Mouse (Mus musculus) urinary bladder, adult 2 months (tissue): Measurements from ENCODE around the gene 2210016L21Rik. TPM values are rescaled to one million over a fixed set of nuclear protein-coding genes. Genes with fewer than 3 reads are reported as not detected.

Source experiments
- DNase-seq: peaks from one replicate; pipeline ENCODE4 v3.0.0; 2022; ENCODE audit warnings: low spot score
- polyA plus RNA-seq: library from polyadenylated mRNA; depleted of rRNA; stranded (reverse); fragments of >200 nt; gene quantifications from 2 replicates; pipeline ENCODE4 v1.2.3, GENCODE M21; 2012

Gene 2210016L21Rik
- polyA plus RNA-seq, 1 experiment, result 37.4 TPM

DNA sequence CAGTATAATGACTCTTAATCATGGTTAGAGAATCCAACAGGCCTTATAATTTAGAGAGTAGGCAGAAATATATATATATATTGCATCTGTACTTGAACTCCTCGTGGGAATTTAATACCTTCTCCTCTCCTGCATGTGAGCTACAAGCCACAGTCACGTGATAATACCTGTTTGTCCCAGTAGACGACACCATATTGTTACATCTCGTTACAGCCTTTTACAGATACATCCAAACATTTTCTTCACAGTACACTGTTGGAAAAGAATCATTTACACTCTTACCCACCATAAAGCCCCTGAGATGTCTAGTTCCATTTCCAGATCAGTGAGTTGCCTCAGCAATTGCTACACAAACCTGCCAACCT is 790 bp downstream of the 2210016L21Rik start:
- no peak for DNase-seq

DNA sequence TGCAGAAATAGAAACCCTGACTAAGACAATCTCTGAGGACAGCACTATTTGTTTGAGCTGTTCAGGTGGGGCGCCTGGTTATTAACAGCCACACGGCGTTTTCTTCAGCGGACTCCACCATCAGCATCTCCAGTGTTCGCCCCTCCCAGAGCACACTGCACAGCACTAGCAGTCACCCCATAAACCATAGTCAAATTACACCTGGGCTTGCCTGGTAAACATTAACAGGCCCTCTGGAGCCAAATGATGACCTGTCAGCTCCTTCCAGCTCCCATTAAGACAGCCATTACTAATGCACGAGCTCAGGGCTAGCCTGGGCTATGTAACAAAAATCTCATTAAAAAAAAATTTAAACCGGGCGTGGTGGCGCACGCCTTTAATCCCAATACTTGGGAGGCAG is 3.1 kb downstream of the 2210016L21Rik start:
- DNase-seq, result no peak

DNA sequence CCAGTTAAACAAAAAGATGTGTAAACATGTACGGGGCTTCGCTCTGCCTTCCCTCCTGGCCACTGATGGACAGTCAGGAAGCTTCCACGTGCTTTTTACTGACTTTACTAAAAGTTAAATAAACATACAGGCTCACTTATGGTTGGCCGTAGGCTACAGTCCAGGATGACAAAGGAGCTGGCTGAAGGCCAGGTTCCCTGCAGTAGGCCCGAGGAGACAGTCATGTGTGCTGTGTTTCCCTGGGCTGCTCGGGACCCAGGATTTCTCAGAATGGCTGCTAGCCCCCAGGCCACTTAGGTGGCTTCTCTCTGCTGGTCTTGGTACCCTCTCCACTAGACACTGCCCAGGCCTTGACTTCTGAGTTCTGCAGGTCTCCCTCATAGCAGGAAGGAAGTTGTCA is 6.9 kb downstream of the 2210016L21Rik start:
- no peak for DNase-seq

DNA sequence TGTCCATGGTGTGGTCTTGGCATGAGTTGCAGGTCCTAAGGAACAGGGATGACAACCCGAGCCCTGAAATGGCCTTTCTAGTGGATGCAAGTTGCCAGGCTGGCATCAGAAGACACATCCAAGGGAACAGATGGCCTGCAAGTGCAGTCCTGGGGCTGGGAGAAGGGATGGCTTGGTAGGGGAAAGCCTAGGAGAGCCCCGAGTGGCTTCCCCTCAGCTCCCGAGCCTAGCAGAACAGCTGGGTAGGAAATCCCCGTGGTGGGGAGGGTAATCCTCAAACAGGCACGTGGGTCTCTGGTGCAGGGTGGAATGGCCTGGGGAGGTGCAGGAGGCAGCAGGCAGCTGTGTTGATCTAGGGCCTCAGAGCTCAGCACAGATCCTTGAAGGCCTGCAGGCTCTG is 7.4 kb downstream of the 2210016L21Rik start:
- DNase-seq, result no peak

DNA sequence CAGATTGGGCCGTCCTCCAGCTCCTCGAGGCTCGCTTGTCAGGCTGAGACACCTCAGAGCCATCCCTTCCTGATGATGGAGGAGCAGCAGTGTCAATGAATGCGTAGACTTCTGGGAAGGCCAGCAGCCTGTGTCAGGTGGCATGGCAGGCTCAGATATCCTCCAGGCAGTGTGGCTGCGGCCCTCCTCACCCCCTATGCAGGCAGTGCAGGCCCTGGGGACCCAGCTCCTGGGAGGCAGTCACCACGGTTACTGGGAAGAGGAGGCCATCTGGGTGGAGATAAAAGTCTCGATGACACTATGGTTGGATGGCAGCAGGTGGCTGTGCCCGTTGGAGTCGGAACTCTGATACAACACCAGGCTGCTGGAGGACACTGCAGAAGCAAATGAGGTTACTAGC is 7.9 kb downstream of the 2210016L21Rik start:
- no peak for DNase-seq

DNA sequence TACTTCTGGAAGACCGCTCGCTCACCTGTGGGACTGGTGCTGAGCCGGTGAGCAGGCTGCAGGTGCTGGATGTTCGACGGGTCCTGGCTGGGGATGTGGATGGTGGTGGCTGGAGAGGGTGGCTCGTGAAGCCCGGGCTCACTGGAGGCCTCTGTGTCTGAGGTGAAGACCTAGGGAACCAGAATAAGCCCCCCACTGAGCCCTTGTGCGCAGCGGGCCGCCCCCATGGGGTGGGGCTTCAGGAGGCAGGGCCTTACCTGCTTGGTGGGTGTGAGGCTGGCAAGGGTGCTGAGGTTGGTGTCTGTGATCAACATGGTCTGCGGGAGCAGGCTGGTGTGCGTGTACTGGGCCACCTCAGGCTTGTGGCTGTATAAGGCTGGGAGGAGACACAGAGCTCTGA is 8.7 kb downstream of the 2210016L21Rik start:
- DNase-seq, result no peak

DNA sequence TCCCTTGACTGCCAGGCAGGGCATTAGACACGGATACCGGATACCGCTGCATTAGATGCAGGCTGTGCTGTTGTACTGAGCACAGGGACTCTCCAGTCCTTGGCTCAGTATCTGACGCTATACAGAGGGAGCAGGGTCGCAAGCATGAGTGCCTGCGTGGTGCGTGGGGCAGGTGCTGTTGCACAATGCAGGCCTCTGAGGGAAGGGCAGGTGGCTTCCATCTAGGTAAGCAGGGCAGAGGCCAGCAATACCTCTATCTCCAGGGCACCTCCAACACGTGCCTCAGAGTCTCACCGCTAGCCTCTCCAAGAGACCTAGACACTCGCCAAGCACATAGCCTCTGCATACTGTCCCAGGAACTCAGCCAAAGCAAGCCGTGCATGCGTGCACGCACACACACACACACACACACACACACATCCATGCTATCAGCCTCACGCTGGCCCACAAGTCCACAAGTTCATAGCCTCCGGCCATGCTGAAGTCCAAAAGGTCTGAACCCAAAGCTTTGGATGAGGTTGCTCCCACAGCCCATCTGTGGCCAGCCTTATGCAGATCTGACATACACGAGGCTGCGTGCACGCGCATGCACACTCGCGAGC is 9.4 kb downstream of the 2210016L21Rik start:
- DNase-seq, result no peak

DNA sequence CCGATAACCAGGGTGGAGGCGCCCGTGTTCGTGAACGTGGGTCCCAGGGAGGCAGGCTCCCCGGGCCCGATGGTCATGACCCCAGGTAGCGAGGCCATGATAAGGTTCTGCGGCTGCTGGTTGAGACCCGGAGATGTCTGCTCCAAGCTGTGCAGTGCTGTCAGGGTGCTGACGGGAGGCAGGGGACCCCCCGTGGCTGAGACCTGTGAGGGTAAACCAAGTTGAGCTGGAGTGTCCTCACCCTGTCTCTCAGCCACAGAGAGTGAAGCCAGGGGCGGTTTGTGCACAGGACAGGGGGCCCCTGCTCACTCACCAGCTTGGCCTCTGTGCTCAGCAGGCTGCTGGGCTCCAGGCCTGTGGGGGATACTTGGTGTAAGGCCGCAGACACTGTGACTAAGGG is 11.4 kb downstream of the 2210016L21Rik start:
- DNase-seq, result no peak

DNA sequence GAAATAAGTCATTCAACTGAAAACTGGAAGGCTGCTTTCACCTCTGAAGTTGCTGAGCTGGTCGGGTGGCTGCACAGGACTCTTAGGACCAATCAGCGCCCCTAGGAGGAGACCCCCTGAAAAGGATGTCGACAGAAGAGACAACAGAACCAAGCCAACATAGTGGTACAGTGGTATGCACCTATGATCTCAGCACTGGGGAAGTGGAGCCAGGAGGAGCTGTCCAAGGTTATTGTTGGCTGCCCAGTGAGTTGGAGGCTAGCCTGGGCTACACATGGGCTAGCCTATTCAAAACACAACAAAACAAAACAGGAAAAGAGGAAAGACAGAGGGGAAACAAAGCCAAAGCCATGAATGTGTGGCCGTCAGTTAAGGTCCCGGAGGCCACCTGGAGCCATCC is 16.1 kb downstream of the 2210016L21Rik start:
- DNase-seq, result no peak

DNA sequence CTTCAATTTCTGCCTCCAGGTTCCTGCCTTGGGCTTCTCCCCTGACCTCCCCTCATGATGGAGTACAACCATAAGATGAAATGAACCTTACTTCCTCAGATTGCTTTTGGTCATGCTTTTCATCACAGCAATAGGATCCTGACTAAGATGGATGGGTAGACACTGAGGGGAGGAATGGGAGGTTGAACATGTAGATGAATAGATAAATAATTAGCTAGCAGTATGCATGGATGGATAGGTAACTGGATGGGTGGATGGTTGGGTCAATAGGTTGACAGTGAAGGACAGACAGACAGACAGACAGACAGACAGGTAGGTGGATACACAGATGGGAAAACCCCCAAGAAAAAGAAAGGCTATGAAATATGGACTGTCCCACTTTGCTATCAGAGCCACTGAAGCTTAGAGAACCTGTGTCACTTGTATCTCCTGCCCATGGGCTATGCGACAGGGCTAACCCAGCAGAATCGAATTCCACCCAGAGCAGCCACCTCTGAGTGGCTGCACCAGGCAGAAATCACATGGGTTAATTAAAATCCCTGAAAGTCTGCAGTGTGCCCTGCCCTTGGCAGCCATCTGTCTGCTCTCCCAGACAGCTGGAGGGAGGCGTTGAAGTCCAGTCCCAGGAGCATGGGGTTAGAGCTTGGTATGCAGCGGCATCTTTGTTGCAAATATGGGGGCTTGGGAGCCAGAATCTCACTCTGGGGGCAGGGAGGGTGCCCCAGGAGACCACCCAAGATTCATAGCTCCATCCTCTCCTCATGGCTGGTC is 19.8 kb downstream of the 2210016L21Rik start:
- no peak for DNase-seq

DNA sequence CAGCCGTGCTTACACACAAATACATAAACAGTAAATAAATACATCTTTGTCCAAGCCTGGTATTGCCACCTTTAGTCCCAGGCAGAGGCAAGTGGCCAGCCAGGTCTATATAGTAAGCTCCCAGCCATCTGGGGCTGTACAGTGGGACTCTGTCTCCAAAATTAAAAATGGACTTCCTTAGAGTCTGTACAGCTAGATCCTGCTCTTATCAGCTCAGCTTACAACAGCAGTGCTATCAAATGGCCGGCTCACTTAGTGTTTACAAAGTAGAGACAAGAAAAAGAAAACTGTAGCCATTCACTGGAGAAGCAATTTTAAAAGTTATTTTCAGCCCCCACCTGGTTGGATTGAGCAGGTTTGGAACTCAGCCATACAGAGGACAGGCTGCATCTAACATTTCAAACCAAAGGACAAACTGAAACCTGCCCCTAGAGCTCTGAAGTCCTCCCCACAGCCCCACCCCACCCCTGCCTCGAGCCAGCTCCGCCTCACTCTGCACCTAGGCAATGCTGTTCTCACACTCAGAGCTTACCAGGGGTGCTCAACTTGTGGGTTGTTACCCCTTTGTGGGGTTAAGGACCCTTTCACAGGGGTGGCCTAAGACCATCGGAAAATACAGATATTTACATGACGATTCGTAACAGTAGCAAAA is 22.5 kb downstream of the 2210016L21Rik start:
- DNase-seq, result no peak

DNA sequence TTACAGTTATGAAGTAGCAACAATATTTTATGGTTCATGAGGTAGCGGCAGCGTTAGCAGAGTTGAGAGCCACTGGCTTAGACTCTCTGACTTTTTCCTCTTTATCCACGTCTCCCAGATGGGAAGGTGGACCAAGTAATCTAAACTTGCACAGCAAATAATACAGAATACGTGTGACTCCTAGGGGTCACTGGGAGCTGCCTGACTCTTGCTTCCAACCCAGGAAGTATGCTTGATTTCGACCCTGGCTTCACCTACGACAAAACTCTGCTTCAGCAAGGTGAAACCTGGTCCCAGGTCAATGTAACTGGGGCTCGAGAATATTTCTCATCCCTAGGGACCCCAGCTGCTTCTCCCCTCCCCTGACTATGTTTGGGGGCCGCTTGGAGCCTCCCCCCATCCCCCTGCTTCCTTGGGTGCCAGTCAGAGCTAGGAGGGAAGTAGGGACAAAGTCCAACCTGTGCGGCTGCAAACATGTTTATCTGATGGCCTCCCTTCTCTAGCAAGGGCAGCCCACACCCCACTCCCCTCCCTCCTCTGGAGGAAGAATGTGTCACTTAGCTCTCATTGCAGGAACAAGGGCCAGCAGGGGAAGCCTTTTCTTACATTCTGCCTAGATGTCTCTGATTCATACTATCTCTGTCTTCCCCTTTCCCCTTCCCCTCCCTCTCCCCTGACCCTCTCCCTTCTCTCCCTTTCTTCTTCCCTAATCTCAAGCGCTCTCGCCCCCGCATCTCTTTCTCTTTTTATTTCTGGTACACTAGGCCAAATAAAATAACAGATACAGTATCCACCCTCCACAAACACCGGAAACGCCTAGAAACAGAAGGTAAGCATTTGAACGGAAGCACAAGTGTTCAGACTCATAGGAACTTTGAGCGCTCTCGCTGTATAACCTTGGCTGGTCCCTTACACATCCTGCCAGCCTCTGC is 23.3 kb downstream of the 2210016L21Rik start:
- DNase-seq, result no peak

DNA sequence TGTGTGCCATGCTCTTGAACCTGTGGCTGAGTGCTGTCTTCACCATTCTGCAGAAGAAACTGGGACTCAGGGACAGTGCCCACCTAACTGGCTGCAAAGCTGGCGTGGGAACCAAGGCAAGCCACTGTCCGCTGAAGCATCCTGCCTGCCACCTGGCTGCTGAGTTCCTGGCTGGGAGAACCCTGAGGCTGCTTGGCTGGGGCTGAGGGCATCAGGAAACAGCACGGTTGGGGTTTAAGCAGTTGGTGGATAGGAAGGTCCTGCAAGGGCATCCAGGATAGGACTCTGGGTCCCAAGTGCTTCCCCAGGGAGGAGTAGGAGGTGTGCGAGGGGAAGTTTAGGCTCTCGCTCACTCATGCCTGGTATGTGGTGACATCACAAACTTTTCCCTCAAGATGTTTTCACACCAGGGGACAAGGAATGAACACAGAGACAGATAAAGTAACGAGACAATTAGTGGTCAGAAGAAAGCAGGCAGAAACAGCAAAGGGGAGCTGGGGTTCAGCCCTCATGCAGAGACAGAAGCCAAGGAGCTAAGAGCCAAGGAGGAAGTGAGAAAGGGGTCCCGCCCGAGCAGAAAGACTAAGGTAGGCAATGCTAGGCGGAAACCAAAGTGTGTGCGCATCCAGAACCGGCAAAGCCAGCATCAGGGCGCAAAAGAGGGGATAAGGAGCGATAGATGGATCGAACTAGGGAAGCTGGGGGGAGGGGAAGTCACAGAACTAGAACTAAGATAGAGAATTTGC is 25.7 kb downstream of the 2210016L21Rik start:
- DNase-seq, result no peak

DNA sequence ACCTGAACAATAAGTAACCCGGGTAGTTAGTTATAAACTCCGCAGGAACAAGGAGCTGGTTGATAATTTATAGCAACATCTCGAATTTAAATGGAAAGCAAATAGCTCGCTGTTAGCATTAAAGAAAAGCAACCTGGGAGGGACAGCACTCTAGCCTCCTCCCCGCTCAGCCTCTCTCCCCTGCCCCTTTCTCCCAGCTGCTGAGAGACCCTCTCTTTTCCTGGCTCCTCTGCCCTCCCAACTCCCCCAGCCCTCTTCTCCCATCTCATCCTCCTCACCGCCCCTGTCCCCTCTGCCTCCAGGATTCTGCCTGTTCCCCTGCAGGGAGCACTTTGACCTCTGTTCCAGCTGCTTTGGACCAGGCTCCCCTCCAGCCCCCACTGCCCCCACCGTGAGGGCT is 26.7 kb downstream of the 2210016L21Rik start:
- DNase-seq, result no peak

DNA sequence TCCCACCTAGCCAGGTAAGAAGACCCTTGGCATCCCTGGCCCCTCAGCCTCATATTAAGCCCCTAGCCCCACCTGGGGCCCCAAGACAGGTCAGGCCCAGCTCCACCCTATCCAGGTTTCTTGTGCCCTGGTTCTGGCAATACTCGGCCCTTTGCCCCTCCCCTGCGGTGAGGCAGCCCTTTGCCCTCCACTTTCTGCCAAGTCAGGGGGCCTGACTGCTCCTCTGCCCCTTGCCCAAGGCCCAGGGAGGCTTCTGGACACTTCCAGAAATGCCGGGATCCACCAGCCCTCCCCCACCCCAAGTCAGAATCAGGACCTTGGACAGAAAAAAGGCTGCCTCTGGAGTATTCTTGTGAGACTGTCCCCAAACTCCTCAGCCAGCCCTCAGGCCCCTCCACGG is 27.1 kb downstream of the 2210016L21Rik start:
- DNase-seq, result no peak

DNA sequence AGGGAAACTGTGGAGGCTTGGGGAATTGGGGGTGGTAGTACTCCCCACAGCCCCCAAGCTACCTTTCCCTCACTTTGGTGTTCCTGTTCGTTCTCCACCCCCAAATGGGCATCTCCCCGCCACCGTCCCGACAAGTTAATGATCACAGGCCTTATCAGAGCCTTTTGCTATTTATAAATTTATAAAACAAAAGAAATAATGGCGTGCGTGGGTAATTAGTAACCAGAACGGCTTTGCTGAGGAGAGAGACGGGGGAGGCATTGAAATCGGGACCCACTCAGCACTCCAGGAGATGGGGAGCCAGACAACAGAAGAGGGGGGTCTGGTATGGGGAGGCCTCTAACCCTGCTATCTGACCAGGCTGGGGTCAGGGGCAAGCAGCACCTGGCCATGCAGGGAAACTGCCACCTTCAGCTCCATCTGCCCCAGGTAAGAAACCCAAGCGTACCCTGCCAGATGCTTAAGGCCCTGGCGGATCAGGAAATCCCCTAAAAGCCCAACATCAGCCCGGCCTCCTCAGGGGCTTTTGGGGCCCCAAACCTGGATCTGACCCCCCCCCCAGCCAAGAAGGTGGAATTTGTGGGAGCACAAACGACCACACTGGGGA is 27.8 kb downstream of the 2210016L21Rik start:
- no peak for DNase-seq

DNA sequence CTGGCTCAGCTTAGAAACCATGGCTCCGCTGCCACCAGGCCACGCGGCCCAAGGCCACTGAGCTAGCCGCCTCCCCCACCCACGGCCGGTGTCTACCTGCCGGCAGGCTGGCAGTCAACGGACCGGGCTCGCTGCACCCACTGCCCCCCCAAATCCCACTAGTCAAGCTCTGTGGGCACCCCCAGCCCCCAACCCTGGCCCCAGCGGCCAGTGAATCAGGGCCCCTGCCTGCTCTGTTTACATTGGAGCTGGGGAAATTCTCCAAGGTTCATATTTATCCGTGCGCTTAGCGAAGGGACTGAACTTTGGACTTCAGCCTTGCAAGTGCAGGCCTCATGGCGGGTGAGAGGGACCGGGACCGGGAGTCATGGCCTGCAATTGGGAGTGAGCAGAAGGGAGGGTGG is 28.9 kb downstream of the 2210016L21Rik start, which contains the start of gene Hnf1a:
TSS of gene Hnf1a (minus strand) at position 271 of the 404 bp plus-strand sequence.
- no peak for DNase-seq

DNA sequence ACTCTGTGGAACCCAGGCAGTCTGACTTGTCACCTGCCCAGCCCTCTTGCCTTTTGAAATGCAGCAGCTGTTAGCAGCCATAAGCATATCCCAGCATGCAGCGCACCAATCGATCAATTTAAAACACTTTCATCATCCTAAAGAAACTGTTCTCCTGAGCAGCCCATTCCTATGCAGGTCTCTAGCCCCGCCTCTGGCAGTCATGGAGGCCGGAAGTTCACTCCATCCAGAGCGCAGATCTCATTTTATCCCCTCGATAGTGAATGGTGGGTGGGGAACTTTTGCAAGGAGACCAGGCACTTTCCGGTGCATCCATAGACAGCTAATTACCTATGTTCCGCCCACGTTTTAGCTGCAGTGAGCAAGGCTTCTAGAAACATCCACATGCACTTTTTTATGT is 30.2 kb downstream of the 2210016L21Rik start:
- no peak for DNase-seq

DNA sequence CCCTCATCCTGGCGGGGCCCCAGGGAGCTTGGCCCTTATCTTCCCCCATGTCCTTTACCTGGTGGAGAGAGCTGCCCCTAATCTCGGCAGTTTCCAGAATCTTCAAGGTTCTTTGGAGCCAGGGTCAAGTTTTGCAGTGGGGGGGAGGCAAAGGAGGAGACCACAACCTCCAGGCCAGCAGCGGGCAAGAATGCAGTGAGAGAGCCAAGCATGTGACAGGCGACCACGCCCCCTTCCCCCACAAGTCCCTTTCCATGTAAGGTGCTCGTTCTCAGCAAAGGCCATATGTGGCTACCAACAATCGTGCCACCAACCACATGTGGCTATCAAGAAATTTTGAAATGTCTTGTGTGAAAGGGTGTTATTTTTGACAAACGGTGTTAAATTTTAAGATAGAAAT is 31.2 kb downstream of the 2210016L21Rik start:
- no peak for DNase-seq

DNA sequence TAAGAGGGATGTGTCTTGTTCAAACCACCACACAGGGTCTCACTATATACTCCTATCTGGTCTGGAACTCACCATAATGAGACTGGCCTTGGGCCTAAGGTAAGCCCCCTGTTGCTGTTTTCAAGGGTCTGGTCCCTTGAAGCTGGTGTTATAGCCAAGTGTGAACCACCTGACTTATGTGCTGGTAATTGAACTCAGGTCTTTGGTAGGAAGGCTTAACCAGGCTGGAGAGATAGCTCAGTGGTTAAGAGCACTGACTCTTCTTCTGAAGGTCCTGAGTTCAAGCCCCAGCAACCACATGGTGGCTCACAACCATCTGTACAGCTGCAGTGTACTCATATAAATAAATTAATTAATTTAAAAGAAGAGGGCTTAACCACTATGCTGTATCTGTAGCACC is 35.0 kb downstream of the 2210016L21Rik start:
- no peak for DNase-seq

DNA sequence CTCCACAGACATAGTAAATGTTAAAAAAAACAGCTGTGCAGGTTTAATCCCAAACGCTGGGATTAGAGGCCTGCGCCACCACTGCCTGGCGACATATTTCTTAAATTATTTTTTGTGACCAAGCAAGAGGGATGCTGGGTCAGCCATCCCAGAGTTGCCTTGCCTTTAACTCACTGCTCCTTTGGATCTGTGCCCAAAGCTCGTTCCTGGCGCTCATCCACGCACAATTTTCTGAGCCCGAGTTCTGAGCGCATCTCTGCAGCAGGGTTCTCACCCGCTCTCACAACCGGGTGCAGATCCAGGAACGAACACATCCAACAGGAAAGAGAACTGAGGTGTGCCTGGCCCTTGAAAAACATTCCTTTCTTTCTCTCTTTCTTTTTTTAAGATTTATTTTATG is 36.5 kb downstream of the 2210016L21Rik start:
- DNase-seq, result no peak
